Mouse (Mus musculus) frontal cortex, postnatal 14 days (tissue): ENCODE results near the gene Zfp607b.

Experiments
- DNase-seq, 2 experiments: peaks; one replicate each; pipeline ENCODE4 v3.0.0; 2022; ENCODE audit warnings: low spot score in 2 of 2

Zfp607b gene

DNA sequence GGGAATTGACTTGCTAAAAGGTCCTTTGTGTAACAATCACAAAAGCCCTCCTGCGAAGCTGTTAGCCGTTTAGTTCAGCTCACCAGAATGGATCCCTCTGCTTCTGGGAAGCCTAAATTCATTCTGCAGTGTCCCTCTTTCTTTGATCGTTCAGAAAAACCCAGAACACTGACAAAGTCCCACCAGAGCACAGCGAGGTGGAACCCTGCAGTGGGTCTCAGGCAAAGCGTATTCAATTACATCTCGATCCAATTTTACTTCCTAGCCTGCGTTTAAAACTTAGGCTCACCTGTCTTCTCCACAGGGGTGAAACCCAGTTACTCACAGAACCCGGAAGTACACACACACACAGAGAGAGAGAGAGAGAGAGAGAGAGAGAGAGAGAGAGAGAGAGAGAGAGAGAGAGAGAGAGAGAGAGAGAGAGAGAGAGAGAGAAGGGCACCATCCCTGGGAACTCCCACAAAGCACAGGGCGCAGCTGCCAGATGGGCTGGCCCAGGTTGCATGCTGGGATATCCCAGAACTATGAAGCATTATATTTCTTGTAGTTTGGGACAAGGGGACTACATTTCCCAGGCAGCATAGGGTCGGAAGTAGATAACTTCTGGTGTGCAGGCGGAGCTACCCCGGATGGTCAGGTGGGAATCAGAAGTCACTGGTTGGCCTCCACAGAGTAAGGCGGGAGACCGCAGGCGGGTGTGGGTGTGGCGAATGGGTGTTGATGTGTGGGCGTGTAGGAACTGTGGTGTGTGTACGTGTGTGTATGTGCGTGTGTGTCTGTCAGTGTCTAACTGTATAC is at the start of gene Zfp607b:
TSS of gene Zfp607b (plus strand) at position 526 of the 798 bp plus-strand sequence.
- DNase-seq: peak; percentile 84 to 94

DNA sequence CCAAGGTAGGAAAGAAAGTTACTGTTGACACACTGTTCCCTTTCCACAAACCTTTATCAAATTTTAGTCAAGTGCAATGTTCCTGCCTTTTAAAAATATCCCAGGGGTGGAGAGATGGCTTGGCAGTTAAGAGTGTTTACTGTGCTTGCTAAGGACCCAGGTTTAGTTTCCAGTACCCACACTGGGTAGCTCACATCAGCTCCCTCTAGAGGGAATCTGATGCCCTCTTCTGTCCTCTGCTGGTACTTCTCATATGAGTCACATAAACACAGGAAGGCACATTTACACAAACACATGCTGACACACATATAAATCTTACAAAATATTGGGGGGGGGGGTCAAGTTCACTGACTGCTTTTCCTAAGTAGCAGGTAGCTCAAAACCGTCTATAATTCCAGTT is 44.7 kb upstream of the Zfp607b start:
- no peak for DNase-seq

DNA sequence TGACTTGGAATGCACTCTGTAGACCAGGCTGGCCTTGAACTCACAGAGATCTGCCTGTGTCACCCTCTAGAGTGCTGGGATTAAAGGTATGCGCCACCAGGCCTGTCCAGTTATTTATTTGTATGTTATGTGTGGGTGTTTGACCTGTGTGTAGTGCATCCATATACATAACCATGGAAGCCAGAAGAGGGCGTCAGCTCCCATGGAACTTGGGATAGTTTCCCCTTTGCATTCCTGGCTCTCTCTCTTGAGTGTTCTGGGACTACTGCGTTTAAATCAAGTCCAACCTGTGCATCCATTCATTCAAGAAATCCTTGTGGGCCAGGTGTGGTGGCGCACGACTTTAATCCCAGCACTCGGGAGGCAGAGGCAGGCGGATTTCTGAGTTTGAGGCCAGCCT is 42.6 kb upstream of the Zfp607b start:
- DNase-seq: no peak

DNA sequence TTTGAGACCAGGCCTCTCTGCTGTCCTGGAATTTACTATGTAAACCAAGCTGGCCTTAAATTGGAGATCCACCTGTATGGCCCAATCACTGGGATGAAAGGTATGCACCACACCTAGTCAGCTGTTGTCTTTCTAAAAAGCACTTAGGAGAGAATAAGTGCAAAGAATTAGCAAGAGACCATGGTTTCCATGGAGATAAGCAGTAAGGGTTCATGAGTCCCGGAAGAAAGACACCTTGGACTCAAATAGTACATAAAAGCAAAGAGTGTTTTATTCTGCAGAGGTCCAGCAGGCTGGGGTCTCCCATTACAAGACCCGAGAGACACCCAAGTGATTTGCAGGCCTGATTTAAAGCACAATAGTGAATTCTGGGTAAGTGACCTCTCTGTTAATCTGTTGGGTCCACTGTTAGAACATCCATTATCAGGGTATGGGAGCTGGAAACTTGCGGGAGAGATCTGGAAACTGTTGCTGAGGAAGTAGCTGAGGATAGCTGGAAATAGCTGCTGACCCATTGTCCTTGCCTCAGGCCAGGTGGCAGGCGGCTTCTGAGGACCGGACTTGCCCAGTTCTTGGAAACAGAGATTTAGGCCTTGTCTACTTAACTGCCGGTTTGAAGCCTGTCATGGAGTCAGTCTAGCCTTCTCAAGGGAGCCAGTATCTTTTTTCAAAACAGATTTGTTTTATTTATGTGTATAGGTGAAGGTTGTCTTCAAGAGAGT is 41.7 kb upstream of the Zfp607b start:
- no peak for DNase-seq

DNA sequence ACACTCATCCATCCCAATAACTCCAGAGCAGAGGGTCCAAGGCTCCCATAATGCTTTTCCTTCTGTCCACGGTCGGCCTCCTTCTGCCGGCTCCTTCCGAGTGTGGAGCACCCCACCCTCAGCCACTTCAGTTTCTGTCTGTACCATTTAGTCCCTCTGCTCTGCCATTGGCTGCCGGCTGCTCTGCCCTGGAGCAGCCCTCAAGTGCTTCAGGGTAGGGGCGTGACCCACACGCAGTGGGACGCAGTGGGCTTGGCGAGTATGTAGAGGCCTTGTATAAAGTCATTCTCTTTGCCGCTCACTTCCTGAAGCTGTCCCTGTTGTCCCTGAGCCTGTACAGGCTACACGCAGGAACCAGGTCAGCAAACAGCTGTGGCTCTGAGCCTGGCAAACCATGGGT is 39.4 kb upstream of the Zfp607b start:
- no peak for DNase-seq

DNA sequence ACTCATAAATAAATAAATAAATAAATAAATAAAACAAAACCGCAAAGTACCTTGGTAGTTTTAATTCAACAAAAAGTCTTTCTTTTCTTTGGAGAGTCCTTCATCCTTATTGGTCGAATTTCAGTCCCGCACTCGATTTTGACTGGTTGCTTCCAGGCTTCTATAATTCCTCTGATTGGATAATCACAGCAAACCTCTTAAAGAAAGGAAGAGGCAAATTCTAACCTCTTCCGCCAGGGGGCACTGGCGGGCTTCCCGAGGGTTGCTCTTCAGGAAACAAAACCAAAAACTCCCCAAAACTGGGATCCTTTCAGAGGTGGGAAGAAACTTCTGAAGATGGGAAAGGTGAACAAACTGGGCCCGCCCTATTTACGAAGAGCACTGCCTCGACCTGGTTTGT is 38.2 kb upstream of the Zfp607b start:
- peak; percentile 49 to 68 for DNase-seq

DNA sequence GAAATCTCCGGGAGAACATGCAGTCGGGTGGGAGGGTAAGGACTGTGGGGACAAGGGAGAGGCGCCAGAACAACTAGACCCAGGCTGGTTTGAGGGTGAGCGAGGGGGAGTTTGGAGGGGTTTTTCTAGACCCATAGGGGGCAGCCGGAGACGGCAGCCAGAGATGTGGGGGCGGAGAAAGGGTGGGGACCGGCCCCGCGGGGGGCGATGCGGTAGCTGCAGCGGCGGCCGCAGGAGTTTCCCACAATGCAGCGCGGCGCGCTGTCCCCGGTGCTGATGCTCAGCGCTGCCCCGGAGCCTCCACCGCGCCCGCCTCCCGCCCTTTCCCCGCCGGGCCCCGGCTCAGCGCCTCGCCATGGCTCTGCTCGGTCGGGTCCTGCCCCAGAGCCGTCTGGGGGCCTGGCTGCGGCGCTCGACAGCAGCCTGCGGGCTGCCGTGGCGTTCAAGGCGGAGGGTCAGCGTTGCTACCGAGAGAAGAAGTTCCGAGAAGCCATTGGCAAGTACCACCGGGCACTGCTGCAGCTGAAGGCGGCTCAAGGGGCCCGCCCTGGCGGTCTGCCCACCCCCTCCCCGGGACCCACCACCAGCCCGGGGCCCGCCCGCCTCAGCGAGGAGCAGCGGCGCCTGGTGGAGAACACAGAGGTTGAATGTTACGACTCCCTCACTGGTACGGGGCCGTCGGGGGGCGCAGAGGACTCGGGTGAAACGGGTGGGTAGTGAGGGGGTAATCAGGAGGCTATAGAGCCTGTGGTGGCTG is 35.3 kb upstream of the Zfp607b start, which contains the start of gene Ttc9b:
TSS of gene Ttc9b (plus strand) at position 235 of the 757 bp plus-strand sequence.
- peak; percentile 62 to 69 for DNase-seq

DNA sequence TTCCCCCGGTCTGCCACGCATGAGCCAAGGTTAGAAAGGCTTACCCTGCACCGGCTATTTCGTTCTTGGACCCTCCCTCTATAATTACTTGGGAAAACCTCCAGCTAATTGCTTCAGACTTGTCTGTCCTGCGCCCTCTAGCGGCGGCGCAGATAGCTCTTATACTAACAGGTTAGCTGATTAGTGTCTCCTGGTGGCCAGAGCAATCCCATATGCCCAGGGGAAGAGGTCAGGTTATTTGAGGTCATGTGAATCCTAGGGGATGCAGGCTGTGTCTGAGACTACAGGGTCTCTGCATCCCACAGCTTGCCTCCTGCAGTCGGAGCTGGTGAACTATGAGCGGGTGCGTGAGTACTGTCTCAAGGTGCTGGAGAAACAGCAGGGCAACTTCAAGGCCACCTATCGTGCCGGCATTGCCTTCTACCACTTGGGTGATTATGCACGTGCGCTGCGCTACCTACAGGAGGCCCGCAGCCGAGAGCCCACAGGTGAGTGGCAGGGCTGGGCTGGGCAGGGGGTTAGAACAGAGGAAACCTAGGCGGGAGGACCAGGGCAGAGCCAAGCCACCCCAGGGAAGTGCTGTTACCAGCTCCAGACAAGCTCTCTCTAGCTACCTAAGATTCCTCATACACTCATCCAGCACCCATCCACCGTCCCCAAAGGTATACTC is 34.4 kb upstream of the Zfp607b start:
- peak; percentile 49 to 56 for DNase-seq

DNA sequence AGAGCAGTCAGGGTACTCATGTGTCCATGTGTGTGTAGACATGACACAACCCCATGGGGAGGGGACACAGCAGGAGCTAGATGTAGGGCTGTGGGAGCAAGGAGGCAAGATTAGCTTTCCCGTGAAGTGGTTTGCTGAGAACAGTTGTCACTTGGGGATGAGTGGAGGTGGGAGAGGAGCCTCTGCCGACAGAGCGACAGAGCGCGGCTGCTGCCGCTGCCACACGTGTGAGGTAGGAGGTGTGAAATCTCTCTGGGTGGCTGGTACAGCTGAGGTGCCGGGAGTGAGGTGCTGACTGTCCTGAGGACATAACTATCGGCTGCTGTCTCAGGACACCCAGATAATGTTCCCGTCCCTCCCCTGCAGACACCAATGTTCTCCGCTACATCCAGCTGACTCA is 33.6 kb upstream of the Zfp607b start:
- peak; percentile 40 to 55 for DNase-seq

DNA sequence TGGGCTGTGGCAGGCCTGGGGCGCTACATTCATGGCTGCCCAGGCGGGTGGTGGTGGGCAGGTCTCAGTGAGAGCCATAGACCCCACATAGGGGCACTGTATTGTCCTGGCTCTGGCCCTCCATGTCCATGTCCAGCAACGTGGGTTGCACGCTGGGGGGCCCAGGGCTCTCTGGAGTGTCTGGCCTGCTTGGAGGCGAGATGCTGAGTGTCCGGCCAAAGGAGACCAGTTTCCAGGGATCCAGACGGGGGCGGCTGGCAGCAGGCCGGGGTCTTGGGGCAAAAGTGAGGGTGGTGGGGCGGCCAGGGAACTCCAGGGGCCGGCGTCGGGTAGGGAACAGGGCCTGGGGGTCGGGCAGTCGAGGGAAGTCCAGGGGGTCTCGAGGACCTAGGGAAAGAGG is 32.5 kb upstream of the Zfp607b start:
- DNase-seq: no peak

DNA sequence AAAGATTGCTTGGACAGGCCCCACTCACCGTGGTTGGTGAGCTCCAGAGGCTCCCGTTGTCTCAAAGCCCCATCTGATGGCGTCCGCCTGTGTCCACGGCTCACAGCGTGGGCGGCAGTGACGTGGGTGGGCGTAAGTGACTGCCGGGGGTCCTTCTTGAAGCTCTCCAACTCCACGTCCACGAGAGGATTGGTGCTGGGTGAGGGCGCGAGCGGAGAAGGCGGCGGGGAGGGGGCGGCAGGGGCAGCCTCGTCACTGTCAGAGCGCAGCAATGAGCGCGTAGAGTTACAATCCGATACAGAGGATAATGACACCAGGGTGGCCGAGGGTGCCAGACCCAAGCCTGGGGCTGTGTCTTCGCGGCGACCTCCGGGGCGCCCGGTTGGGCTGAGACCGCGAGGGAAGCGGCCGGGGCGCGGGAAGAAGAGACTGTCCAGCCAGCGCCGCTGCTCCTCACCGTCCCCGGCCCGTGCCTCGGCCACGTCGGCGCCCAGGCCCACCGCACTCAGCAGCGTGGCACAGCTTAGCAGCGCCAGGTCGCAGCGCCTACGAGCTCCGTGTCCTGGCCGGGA is 31.2 kb upstream of the Zfp607b start:
- no peak for DNase-seq

DNA sequence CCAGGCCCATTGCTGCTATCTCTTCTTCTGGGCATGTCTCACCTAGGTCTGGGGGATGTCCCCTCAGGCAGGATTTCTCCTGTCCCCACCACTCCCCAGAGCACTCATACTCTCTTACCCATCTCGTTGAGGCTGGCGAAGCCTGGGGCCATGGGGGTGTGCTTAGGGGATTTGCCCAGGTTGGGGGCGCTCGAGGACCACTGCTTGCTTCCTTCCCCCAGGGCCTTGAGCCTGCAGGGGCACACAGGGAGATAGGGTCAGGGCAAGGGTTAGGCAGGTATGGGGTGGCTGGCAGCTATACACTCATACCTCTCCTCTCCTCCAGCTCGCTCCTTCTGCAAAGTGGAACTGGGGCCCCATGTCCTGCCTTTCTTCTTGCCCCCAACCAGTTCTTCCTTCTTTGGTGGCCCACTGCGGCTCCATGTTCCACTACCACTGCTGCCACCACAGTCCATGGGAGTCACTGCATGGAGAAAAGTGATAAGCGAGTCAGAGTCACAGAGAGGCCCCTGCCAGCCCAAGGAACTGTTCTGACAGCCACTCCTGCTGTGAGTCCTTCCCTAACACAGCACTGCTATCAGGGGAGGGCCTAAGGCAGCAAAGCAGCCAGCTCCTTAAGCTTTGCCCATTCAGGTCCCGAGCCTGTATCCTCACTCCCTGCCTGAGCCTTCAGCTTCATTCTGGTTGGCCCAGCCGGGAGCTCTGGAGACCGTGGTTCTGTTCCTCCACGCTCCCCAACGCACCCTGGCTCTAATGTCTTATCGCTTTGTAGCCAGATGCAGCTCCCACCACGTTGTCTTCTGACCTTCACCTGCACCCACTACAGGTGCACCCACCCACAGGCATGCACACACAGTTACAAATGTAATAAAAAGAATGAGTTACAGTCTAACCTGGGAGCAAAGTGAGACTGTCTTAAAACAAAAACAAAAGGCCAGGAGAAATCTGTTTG is 30.2 kb upstream of the Zfp607b start:
- peak in 1 of 2 experiments; percentile 33 for DNase-seq

DNA sequence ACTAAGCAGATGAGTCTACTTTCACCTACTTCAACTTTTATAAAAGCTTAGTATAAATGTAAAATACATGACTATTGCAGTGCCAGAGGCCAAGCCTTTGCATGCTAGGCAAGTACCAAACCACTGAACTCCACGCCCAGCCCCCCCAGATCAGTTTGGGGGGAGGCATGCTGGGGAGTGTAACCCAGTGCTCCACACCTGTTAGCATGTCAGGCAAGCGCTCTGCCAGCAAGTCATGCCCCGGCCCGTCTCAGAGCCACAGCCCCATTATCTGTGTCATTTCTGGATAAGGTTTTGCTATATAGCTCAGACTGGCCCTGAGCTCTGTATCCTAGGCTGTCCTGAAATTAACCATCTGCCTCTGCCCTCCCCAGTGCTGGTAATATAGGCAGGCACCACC is 27.1 kb upstream of the Zfp607b start:
- no peak for DNase-seq

DNA sequence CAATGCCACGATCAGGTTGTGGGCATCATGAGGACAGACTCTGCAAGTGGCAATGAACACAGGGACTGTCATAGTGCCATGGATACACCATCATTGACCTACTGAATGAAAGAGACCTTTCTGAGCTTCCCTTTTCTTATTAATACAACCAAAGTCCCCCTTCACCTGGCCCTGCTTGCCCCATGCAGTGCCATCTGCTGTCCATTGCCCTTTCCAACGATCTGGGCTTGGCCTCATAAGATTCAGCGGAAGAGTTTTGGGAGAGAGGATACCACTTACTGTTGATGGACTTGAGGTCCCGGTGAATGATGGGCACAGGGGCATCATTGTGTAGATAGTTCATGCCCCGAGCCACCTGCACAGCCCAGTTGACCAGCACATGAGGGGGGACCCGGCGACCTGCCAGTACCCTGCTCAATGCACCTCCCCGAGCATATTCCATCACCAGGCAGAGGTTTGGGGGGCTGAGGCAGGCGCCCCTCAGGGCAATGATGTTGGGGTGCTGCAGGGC is 16.0 kb upstream of the Zfp607b start:
- no peak for DNase-seq

DNA sequence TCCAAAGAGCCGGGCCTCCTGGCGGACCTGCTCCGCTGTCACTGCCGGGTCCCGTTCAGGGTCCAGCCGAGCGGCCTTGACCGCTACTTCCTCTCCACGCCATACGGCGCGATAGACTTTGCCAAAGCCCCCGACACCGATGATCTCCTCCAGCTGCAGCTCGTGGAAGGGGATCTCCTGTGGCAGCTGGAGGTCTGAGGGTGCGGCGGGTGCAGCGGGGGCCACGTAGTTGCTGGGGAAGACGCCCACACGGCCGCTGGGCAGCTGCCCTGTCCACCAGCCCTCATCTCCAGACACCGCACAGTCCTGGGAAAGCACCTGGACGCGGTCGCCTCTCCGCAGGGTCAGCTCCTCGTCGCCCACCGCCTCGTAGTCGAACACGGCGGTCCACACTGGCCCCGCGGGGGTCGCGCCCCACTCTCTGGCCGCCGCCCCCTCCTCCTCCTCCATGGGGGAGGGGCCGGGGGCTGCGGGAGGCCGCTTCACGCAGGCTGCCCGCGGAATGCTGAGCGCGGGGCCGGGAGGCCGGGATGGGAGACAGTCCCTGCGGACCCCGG is 15.5 kb upstream of the Zfp607b start:
- no peak for DNase-seq

DNA sequence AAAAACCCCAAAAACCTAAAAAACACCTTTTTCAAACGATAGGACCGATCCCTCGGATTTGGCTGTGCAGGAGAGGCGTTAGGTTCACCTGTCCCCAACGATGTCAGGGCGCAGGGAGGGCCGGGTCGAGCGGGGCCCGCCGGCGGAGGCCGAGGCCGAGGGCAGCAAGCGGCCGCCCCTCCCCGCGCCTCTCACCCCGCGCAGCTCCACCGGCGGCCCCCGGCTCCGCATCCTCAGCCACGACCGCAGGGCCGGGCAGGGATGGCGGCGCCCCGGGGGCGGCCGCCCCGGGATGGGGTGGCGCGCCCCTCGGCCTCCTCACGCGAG is 15.0 kb upstream of the Zfp607b start:
- DNase-seq: no peak

DNA sequence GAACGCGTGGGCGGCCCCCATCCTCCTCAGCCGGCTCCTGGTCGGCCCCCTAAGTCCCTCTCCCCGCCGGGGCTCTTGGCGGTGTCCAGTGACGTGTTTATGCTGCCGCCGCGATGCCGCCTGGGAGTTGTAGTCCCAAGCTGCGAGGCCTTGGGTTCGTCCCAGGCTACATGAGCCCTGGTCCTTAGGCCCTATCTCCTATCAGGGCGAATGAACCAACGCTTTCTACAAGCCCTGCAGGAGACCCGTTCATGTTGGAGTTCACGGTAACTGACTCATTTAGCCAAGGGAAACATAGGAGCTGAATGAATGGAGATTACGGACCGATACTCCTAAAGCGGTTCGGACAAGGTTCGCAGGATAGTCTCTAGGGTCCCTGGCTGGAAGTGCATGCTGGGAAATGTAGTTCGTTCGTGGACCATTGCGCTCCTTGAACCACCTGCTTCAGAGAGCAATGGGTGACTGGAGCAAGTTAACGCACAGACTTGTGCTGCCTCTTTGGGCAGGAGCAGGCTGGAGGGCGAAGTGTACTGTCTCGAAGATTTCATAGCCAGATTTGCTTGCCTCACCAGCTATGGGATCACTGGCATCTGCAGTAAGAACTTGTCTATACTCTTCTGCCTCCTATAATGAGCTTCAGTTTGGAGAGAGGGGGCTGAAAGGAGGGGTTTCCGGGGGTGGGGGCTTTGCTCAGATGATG is 14.5 kb upstream of the Zfp607b start, which contains the start of gene Map3k10:
TSS of gene Map3k10 (minus strand) at position 77 of the 700 bp plus-strand sequence.
- DNase-seq: peak; percentile 91

DNA sequence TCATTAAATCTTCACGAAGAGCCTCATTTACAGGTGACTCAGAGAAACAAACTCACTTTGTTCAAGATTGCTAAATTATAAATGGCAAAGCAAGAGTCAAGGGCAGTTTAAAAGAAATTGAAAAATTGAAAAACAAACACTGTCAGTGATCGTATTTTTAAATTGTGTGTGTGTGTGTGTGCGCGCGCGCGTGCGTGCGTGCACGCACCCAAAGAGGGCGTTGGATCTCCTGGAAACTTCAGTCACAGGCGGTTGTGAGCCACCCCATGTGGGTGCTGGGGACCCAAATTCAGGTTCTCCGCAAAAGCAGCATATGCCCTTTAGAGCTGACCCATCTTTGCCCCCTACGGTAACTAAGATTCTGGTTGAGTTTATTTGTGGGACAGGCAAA is 13.9 kb upstream of the Zfp607b start:
- DNase-seq: no peak

DNA sequence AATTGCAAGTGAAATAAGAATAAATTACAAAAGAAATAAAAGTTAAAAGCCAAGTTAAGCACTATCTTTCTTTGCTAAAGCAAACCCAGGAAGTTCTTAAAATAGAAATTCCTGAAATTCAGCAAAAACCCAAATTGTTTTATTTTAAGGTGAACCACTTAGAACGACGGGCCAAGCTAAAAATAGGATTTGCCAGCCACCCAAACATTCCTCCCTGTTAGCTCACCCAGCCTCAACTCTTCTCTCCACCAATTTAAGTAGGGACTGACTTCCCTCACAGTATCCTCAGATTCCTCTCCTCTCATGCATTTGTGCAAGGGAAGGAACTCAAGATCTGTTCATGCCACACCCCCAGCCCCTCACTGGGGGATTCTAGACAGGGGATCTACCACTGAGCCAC is 5.9 kb upstream of the Zfp607b start:
- no peak for DNase-seq
